Mouse (Mus musculus) midbrain, embryonic 11.5 days (tissue): Measurements from ENCODE around the gene Lipm. TPM values are rescaled to one million over a fixed set of nuclear protein-coding genes. Genes with fewer than 3 reads are reported as not detected.

ENCODE experiments used
- ATAC-seq: fragments of 200-750 bp; cut with Nextera tagmentation; 2 replicates; pipeline ENCODE4 v1.8.0; 2017; ENCODE audit warnings: moderate TSS enrichment, moderate library complexity; ENCODE audit not compliant: low FRiP score
- DNase-seq: peaks from one replicate; pipeline ENCODE4 v3.0.0; 2015; ENCODE audit warnings: low spot score; ENCODE audit errors: missing footprints
- H3K27ac ChIP-seq: fragments of 300-500 bp; sonication (generic); 2 replicates; pipeline ENCODE4 v1.5.1; 2014; ENCODE audit warnings: low read depth, low read length
- H3K27me3 ChIP-seq: fragments of 300-500 bp; sonication (generic); 2 replicates; pipeline ENCODE4 v1.6.1; 2014; ENCODE audit warnings: mild to moderate bottlenecking, low read length, moderate library complexity, mixed read lengths; ENCODE audit not compliant: control insufficient read depth, insufficient read depth
- H3K36me3 ChIP-seq: fragments of 300-500 bp; sonication (generic); 2 replicates; pipeline ENCODE4 v1.6.1; 2014; ENCODE audit warnings: mild to moderate bottlenecking, low read length, moderate library complexity, mixed read lengths; ENCODE audit not compliant: control insufficient read depth, insufficient read depth
- H3K4me1 ChIP-seq: fragments of 300-500 bp; sonication (generic); 2 replicates; pipeline ENCODE4 v1.6.1; 2014; ENCODE audit warnings: low read length; ENCODE audit not compliant: control insufficient read depth, insufficient read depth
- H3K4me2 ChIP-seq: fragments of 300-500 bp; sonication (generic); 2 replicates; pipeline ENCODE4 v1.6.1; 2014; ENCODE audit warnings: mild to moderate bottlenecking, moderate library complexity
- H3K4me3 ChIP-seq: fragments of 300-500 bp; sonication (generic); 2 replicates; pipeline ENCODE4 v1.5.1; 2014; ENCODE audit warnings: low read depth, low read length
- H3K9ac ChIP-seq: fragments of 300-500 bp; sonication (generic); 2 replicates; pipeline ENCODE4 v1.6.1; 2014; ENCODE audit warnings: low read length
- H3K9me3 ChIP-seq: fragments of 300-500 bp; sonication (generic); 2 replicates; pipeline ENCODE4 v1.6.1; 2016; ENCODE audit warnings: low read length; ENCODE audit not compliant: control insufficient read depth
- WGBS: fragments of 180-500 bp; shearing (Covaris S2); extraction: QIAGEN DNeasy Blood & Tissue Kit; methylation state at CpG from one replicate; pipeline ENCODE4 v1.1.7; 2014; 5-methylcytosine and 5-hydroxymethylcytosine counted together
- polyA plus RNA-seq: library from polyadenylated mRNA; unstranded; fragments of >200 nt; fragmentation: Nextera tagmentation; extraction: Ambion mirVana; gene quantifications from 2 replicates; pipeline ENCODE4 v1.2.1, GENCODE M21; 2014

Gene Lipm
- polyA plus RNA-seq, 1 experiment from 2014 or later = not detected

GRCm38 (mm10) chr19:34096228-34096627, 4.5 kb upstream of the Lipm start:
- ATAC-seq = no peak
- Histone ChIP-seq H3K9ac (no peak overlapping the region), H3K27me3 (no peaks in the 10 kb centered on the region), H3K4me2 (no peak overlapping the region), H3K27ac (no peak overlapping the region), H3K36me3 (no peaks in the 10 kb centered on the region), H3K9me3 (no peaks in the 10 kb centered on the region), H3K4me3 (no peak overlapping the region), H3K4me1 (no peaks in the 10 kb centered on the region)
- WGBS = 85% methylated on average over 1 of the region's 1 CpGs
- DNase-seq = no peak

GRCm38 (mm10) chr19:34101888-34102287, 1.2 kb downstream of the Lipm start:
- no peaks in the 10 kb centered on the region for H3K27me3 ChIP-seq

GRCm38 (mm10) chr19:34104841-34105240, 4.1 kb downstream of the Lipm start:
- ATAC-seq (no peak), DNase-seq (no peak)
- no peaks in the 10 kb centered on the region for H3K36me3 ChIP-seq
- no peak overlapping the region for H3K4me3 ChIP-seq
- no peak overlapping the region for H3K27ac ChIP-seq
- 91% methylated on average over 3 of the region's 3 CpGs for WGBS
- H3K4me2 ChIP-seq = no peak overlapping the region
- no peaks in the 10 kb centered on the region for H3K9me3 ChIP-seq
- no peaks in the 10 kb centered on the region for H3K27me3 ChIP-seq
- no peaks in the 10 kb centered on the region for H3K4me1 ChIP-seq
- no peak overlapping the region for H3K9ac ChIP-seq

More at GRCm38 (mm10) chr19:34101888-34102287, 1.2 kb downstream of the Lipm start:
- DNase-seq (no peak), ATAC-seq (no peak)
- WGBS = 92% methylated on average over 7 of the region's 7 CpGs
- no peaks in the 10 kb centered on the region for H3K9me3 ChIP-seq
- no peak overlapping the region for H3K4me2 ChIP-seq
- no peaks in the 10 kb centered on the region for H3K4me1 ChIP-seq
- no peak overlapping the region for H3K9ac ChIP-seq
- H3K36me3 ChIP-seq = no peaks in the 10 kb centered on the region
- H3K4me3 ChIP-seq = no peak overlapping the region
- no peak overlapping the region for H3K27ac ChIP-seq

- no peak overlapping the region for H3K4me2 ChIP-seq
- no peak overlapping the region for H3K4me3 ChIP-seq
- DNase-seq (no peak), ATAC-seq (no peak)
- no peak overlapping the region for H3K27ac ChIP-seq
- H3K27me3 ChIP-seq = no peaks in the 10 kb centered on the region
- H3K4me1 ChIP-seq = no peaks in the 10 kb centered on the region
- H3K9ac ChIP-seq = no peak overlapping the region
- H3K36me3 ChIP-seq = no peaks in the 10 kb centered on the region
- H3K9me3 ChIP-seq = no peaks in the 10 kb centered on the region
- 90% methylated on average over 1 of the region's 1 CpGs for WGBS
Observed at GRCm38 (mm10) chr19:34119102-34119501, 18.4 kb downstream of the Lipm start.

- H3K9me3 ChIP-seq = no peaks in the 10 kb centered on the region
- no peak overlapping the region for H3K4me2 ChIP-seq
- 83% methylated on average over 4 of the region's 4 CpGs for WGBS
- no peak overlapping the region for H3K9ac ChIP-seq
- DNase-seq = no peak
- H3K36me3 ChIP-seq = no peaks in the 10 kb centered on the region
- H3K4me3 ChIP-seq = no peak overlapping the region
- ATAC-seq = no peak
- no peaks in the 10 kb centered on the region for H3K27me3 ChIP-seq
- H3K27ac ChIP-seq = no peak overlapping the region
- no peaks in the 10 kb centered on the region for H3K4me1 ChIP-seq
Observed at GRCm38 (mm10) chr19:34119653-34120052, 18.9 kb downstream of the Lipm start.

- ATAC-seq = no peak
- Histone ChIP-seq H3K27me3 (no peaks in the 10 kb centered on the region), H3K9ac (no peak overlapping the region), H3K36me3 (no peaks in the 10 kb centered on the region), H3K4me3 (no peak overlapping the region), H3K9me3 (no peaks in the 10 kb centered on the region), H3K4me1 (no peaks in the 10 kb centered on the region), H3K27ac (no peak overlapping the region), H3K4me2 (no peak overlapping the region)
- DNase-seq = no peak
- WGBS = 70% methylated on average over 3 of the region's 3 CpGs
Observed at GRCm38 (mm10) chr19:34120107-34120731, 19.5 kb downstream of the Lipm start.

GRCm38 (mm10) chr19:34138720-34139430, 38.1 kb downstream of the Lipm start:
- no peaks in the 10 kb centered on the region for H3K36me3 ChIP-seq
- no peak overlapping the region for H3K27ac ChIP-seq
- H3K9ac ChIP-seq = no peak overlapping the region
- ATAC-seq (no peak), DNase-seq (no peak)
- 88% methylated on average over 6 of the region's 6 CpGs for WGBS
- no peak overlapping the region for H3K4me2 ChIP-seq
- H3K27me3 ChIP-seq = no peaks in the 10 kb centered on the region
- no peaks in the 10 kb centered on the region for H3K4me1 ChIP-seq
- no peak overlapping the region for H3K4me3 ChIP-seq
- no peaks in the 10 kb centered on the region for H3K9me3 ChIP-seq

GRCm38 (mm10) chr19:34139431-34140046, 38.8 kb downstream of the Lipm start:
- Histone ChIP-seq H3K27ac (no peak overlapping the region), H3K4me2 (no peak overlapping the region), H3K27me3 (no peaks in the 10 kb centered on the region), H3K9ac (no peak overlapping the region), H3K36me3 (no peaks in the 10 kb centered on the region), H3K9me3 (no peaks in the 10 kb centered on the region), H3K4me1 (no peaks in the 10 kb centered on the region), H3K4me3 (no peak overlapping the region)
- WGBS = 85% methylated on average over 3 of the region's 3 CpGs
- DNase-seq (no peak), ATAC-seq (no peak)

- Histone ChIP-seq H3K4me2 (no peak overlapping the region), H3K9ac (no peak overlapping the region), H3K27me3 (no peaks in the 10 kb centered on the region), H3K27ac (no peak overlapping the region), H3K36me3 (no peaks in the 10 kb centered on the region), H3K9me3 (no peaks in the 10 kb centered on the region), H3K4me1 (no peaks in the 10 kb centered on the region), H3K4me3 (no peak overlapping the region)
- DNase-seq (no peak), ATAC-seq (no peak)
- WGBS = 84% methylated on average over 4 of the region's 4 CpGs
Observed at GRCm38 (mm10) chr19:34148421-34148820, 47.7 kb downstream of the Lipm start.
